Mouse (Mus musculus): ENCODE measurements at regions not wholly inside any gene's neighbourhood (a gene's known extent, or its start where the extent isn't known, plus 50 kb on each side); places are given as distances from the start of the nearest gene placed in this dataset.

- TF ChIP-seq POLR2A (IDR thresholded peaks at IDR 0.05; ENCODE audit: extremely low read depth, insufficient read depth, low read length) (no peak), CTCF (IDR thresholded peaks at IDR 0.05; ENCODE audit: low read depth, low read length) (no peak)
These were observed 121.1 kb downstream of the Samd5 start for GRCm38 (mm10) chr10:9553946-9554345.
